Mouse (Mus musculus) CH12.LX (cell line): ENCODE results near the gene Setd2.

Experiments
- CTCF ChIP-seq, 2 experiments: IDR thresholded peaks in 1 of 2; conservative IDR thresholded peaks in 1 of 2; 2 replicates each; pipeline ENCODE4 v1.5.1; 2011 to 2012; ENCODE audit warnings: low read depth in 2 of 2, low read length in 2 of 2, improper control_type of control experiment in 1 of 2, inconsistent platforms in 1 of 2, mild to moderate bottlenecking in 1 of 2, moderate library complexity in 1 of 2
- SMC3 ChIP-seq: IDR thresholded peaks from 2 replicates; pipeline ENCODE4 v1.6.1; 2011; ENCODE audit warnings: low read depth, low read length, improper control_type of control experiment

DNA sequence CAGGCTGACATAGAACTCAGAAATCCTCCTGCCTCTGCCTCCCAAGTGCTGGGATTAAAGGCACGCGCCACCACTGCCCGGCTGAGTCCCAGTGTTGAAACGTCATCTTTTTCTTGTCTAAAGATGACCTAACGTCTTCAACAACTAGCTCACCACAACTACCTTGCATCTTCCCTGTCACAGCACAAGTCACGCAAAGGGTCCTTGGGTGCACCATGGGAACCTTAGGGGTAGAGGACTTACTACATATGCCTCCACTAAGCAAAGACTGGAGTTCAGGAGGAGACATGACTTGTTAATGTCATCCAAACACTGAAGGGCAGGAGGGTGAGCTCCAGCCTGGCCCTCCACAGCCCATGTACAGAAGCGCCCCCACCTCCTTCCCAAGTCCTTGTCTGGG, 88.3 kb downstream of the Setd2 start:
- no peak for TF ChIP-seq SMC3
- TF ChIP-seq CTCF (conservative IDR thresholded peaks at IDR 0.05 in 1 of 2, IDR thresholded peaks at IDR 0.05 in 1 of 2; ENCODE audit: low read depth in 2 of 2, low read length in 2 of 2), result no peak
